12 mouse cellular contexts compared by ENCODE assay signal in genomic region chr8:109415906-109416305, GRCm38 (mm10).
DNase-seq lines count a peak whose midpoint lies in the region; ATAC-seq and TF ChIP-seq lines count a peak whose summit lies in the region.
"Had no signal": no experiment of that assay in that cellular context is flagged by ENCODE, and none has a peak within 500 bp of the region (broad histone marks: within the 10 kb centered on the region; RNA-seq: fewer than 3 reads in every experiment).

No protein-coding gene starts in this region.

- no peaks in the 10 kb centered on the region for H3K36me3 ChIP-seq in forebrain, embryonic 12.5 days (replicated peaks)
- H3K36me3 ChIP-seq in hindbrain, postnatal 0 days (ENCODE audit: insufficient read depth, low read length) = no peaks in the 10 kb centered on the region

- H3K27ac ChIP-seq in forebrain, embryonic 12.5 days = peak overlapping the region; percentile 80
- peak overlapping the region; percentile 70; the same call in 1 of the 2 replicates for H3K27ac ChIP-seq in hindbrain, postnatal 0 days
- H3K27ac ChIP-seq: gastrocnemius, adult 2 months had no signal

- 0 out of 2 replicates have a peak, but pooled peaks cover 2% of the 10 kb centered on the region for H3K9me3 ChIP-seq in forebrain, embryonic 12.5 days
- H3K9me3 ChIP-seq in hindbrain, postnatal 0 days (ENCODE audit: low read length) = no peaks in the 10 kb centered on the region

- no peak for ATAC-seq in forebrain, embryonic 12.5 days (ENCODE audit: low FRiP score)
- no peak for ATAC-seq in hindbrain, postnatal 0 days
- ATAC-seq: liver, postnatal 0 days had no signal

- no peak overlapping the region for H3K4me3 ChIP-seq in forebrain, embryonic 12.5 days (replicated peaks)
- H3K4me3 ChIP-seq in hindbrain, postnatal 0 days (ENCODE audit: low read length) = no peak overlapping the region
- H3K4me3 ChIP-seq: gastrocnemius, adult 2 months had no signal

- peaks cover 4% of the 10 kb centered on the region; the same call in 1 of the 2 replicates for H3K27me3 ChIP-seq in forebrain, embryonic 12.5 days
- H3K27me3 ChIP-seq in hindbrain, postnatal 0 days (ENCODE audit: insufficient read depth, low read length) = no peaks in the 10 kb centered on the region

- no peak overlapping the region for H3K4me2 ChIP-seq in forebrain, embryonic 12.5 days
- H3K4me2 ChIP-seq in hindbrain, postnatal 0 days (ENCODE audit: low read depth, low read length) = no peak overlapping the region
- H3K4me2 ChIP-seq: heart, embryonic 11.5 days had no signal

- no peak for TF ChIP-seq CTCF in hindbrain, postnatal 0 days (IDR thresholded peaks at IDR 0.05; ENCODE audit: low read depth)

- H3K4me1 ChIP-seq in forebrain, embryonic 12.5 days = peaks cover 38% of the 10 kb centered on the region
- peaks cover 8% of the 10 kb centered on the region for H3K4me1 ChIP-seq in hindbrain, postnatal 0 days (ENCODE audit: insufficient read depth, low read length)

- 70% methylated on average over 11 of the region's 11 CpGs for WGBS in forebrain, embryonic 12.5 days
- 44% methylated on average over 11 of the region's 11 CpGs for WGBS in hindbrain, postnatal 0 days

- DNase-seq in ES-CJ7 (ENCODE audit: low read depth, low spot score) = peak; percentile 47
- DNase-seq in Muller cell, postnatal 12 days (ENCODE audit: inconsistent ontology term) = peak; percentile 0
- peak; percentile 50 for DNase-seq in hindbrain, postnatal 0 days (ENCODE audit: low spot score)
- DNase-seq in urinary bladder, postnatal 10 days (ENCODE audit: low spot score) = no peak
- DNase-seq in adrenal gland, adult (ENCODE audit: inconsistent age in 2 of 2, low spot score in 1 of 2) = no peak
- no peak for DNase-seq in testis, postnatal 14 days (ENCODE audit: low spot score)
- no peak for DNase-seq in adrenal gland, postnatal 10 days
- DNase-seq: gastrocnemius, adult 2 months; kidney, postnatal 36 days; liver, postnatal 0 days had no signal

- no peak overlapping the region for H3K9ac ChIP-seq in forebrain, embryonic 12.5 days
- no peak overlapping the region for H3K9ac ChIP-seq in hindbrain, postnatal 0 days (replicated peaks; ENCODE audit: low read length)
- H3K9ac ChIP-seq: liver, postnatal 0 days had no signal

Comparison
In these comparisons a context has a peak if more than half of its experiments do, and no peak if none do; other contexts are left out.
1. DNase-seq: peak in ES-CJ7 (single experiment), Muller cell, postnatal 12 days (single experiment) and hindbrain, postnatal 0 days (single experiment); none in urinary bladder, postnatal 10 days (single experiment), adrenal gland, adult (0 of 2), testis, postnatal 14 days (single experiment) and adrenal gland, postnatal 10 days (single experiment).